Mouse (Mus musculus): ENCODE measurements around the gene Ubqln1.

DNA sequence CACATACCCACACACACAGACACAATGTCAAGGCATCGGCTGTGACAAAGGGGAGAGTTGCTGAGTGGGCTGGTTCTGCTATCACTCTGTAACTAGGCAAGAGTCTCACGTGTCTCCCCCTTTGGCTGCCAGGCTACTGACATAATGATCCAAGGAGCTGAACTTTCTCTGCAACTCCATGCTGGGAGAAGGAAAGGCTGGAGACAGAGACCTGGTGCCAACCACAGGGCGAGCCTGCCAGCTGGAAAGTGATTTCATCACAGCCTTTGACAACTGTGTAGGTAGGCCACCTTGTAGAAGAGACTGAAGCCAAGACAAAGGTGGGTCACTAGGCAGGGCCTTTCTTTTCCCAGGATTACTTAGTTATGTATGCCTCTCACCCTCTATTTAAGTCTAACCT, 18.2 kb downstream of the Ubqln1 start:
- no peak for TF ChIP-seq CTCF (IDR thresholded peaks at IDR 0.05; ENCODE audit: borderline replicate concordance, control insufficient read depth, extremely low read depth, insufficient read depth, low read length, poor library complexity)
- no peak for TF ChIP-seq POLR2A (IDR thresholded peaks at IDR 0.05; ENCODE audit: control insufficient read depth, extremely low read depth, insufficient read depth, low read length, poor library complexity)
